Mouse (Mus musculus): ENCODE results near the gene Prickle3.

Gene Prickle3

DNA sequence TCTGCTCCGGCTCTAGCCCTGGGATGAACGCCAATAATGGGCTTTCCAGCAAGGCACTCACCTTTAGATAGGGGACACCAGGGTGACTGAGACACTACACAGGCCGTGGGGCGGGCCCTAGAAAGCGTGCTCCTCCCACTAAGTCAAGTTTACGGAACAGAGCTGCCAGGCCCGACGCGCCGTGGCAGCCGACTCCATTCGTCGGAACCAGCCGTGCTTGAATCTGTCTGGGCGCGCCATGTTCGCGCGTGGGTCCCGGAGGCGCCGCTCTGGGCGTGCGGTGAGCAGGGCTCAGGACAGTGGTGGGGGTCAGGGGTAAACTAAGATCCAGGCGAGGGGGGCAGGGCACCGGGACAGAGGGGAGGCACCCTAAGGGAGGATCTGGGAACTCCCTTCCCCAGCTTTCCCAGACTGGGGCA lies at the start of gene Prickle3:
Gene Prickle3 (plus strand): TSS at position 40 of the 419 bp plus-strand sequence.
- DNase-seq, result peak; percentile 33

- DNase-seq, result peak; percentile 5
These were observed 47.0 kb upstream of the Prickle3 start for GRCm38 (mm10) chrX:7610035-7610434.

GRCm38 (mm10) chrX:7610536-7611258 lies 46.4 kb upstream of the Prickle3 start:
- peak; percentile 46 for DNase-seq

DNA sequence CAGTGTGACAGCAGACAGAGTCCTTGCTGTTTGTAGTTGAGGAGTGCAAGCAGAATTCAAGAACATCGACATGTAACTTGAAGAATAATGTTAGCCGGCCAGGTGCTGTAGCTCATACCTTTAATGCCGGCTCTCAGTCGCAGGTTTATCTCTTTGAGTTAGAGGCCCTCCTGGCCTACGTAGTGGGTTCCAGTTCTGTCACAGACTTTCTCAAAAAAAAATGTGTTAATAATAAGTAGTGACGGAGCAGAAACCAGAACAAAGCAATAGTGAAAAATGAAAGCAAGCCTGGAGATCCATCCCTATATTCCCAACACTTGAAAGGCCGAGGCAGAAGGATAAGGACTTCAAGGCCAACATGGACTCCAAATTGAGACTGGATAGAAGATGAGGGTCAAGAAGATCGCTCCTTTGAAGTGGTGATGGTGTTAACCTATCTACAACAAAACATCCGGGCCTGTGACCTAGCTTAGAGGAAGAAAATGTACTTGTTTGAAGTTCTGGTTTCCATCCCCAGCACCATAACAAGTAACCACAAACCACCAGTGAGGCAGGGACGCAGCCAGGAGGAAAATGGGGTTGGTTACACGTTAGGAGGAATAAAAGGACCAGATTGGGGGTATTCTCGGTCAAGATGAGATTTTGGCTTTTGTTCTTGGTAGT lies 39.0 kb upstream of the Prickle3 start:
- DNase-seq, result no peak

DNA sequence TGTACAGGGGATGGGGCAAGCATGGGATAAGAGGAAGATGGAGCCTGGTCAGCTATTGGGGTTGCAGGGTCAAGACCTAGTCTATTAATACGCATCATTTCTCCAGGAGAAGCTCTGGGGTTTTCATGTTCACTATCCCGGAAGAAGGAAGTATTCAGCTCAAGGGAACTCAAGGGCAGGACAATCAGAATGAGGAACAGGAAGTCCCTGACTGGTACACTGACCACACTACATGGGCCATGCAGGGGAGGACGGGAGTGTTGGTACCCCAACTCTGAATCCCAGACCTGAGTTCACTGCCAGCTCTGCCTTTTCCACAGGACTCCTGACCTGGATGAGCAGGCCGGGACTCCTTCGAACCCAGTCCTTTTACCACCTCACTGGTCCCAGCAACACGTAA lies 24.5 kb upstream of the Prickle3 start:
- DNase-seq, result no peak

- DNase-seq, result no peak
These were observed 22.0 kb upstream of the Prickle3 start for GRCm38 (mm10) chrX:7635101-7635500.

GRCm38 (mm10) chrX:7638401-7639091 lies 18.5 kb upstream of the Prickle3 start, which contains the start of gene Syp:
Syp (plus strand) TSS chrX:7638471.
- DNase-seq, result peak; percentile 87

- DNase-seq, result peak; percentile 25
These were observed 17.3 kb upstream of the Prickle3 start for GRCm38 (mm10) chrX:7639536-7640325.

DNA sequence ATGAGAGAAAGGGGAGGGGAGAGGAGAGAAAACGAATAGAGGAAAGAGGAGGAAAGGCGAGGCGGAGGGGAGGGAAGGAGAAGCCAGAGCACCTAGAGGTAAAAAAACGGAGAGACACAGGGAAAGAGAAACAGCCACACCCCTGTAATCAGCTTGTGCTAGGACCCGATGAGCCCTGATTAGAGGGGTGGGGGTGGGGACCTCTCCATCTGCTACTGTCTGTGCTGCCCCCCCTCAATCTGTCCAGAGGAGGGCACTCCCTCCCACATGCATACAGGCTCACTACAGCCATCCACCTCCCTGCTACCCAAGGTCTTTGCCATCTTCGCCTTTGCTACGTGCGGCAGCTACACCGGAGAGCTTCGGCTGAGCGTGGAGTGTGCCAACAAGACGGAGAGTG lies 16.3 kb upstream of the Prickle3 start:
- DNase-seq, result peak; percentile 75

DNA sequence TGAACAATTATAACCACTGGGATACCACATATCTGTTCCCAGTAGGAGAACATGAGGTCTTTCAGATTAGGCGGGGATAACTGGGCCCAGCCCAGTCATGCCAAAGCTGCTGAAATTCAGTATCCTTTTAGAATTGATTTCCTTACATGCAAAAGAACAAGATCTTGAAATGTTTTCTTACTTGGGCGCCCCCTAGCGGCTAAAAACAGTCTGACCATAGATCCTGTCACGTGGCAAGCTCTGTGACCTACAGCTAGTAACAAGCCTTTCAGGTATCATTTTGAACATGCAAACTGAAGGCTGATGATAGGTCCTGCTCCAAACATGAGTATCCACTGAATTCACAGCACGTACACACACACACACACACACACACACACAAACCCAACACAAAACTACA lies 11.7 kb upstream of the Prickle3 start:
- DNase-seq, result peak; percentile 82

DNA sequence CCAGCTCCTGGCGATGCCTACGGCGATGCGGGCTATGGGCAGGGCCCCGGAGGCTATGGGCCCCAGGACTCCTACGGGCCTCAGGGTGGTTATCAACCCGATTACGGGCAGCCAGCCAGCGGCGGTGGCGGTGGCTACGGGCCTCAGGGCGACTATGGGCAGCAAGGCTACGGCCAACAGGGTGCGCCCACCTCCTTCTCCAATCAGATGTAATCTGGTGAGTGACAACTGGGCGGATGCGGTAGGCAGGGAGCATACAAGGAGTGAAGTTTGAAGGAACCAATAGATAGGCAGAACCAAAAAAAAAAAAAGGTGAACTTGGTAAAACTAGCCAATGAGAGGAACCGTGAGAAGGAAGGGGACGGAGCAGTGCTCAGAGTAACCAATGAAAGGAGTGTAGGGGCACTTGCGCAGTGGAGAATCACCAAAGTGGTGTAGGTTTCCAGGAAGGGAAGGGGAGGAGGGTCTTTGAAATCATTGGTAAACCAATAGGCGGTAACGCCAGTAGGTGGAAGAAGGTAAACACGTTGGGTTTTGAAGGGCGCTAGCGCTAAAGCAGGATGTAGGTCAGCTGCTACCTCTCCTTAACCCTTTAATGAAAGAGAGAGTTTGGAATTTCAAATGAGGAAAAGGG lies 8.3 kb upstream of the Prickle3 start:
- peak; percentile 95 for DNase-seq

DNA sequence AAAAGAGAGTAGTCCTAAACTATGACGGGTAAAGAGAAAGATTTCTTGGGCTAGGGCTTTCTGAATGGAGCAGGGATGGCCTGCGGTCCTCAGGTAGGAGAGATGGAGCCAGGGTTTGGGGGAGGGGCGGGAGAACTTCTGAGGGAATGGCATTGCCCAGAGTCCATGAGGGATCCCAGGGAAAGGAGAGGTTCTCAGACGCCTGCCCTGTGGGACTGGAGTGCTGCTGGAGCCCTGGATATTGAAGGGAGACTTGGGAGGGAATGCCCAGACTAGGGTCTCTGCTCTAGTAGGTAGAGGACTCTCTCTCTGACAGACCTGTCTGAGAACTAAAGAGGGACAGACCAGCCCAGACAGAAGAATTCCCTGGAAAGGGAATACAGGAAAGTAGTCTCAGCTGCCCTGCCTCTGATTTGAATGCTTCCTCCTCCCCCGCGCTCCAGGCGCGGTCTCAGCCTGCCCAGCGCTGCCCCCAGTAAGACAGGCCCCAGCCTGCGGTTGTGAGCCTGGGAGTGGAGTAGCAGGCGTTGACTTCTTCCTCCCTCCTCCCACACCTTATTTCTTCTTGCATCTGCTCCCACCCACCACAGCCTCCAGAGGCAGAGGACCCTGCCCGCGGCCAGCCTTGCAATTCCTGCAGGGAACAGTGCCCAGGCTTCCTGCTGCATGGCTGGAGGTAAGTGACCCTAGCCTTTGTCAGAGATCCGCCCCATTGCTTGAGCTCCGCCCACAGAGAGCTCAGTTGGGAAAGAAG lies 1.1 kb downstream of the Prickle3 start:
- DNase-seq, result peak; percentile 53

GRCm38 (mm10) chrX:7658785-7659589 lies 1.9 kb downstream of the Prickle3 start:
- DNase-seq, result no peak

- DNase-seq, result no peak
These were observed 4.0 kb downstream of the Prickle3 start for GRCm38 (mm10) chrX:7661086-7661485.

DNA sequence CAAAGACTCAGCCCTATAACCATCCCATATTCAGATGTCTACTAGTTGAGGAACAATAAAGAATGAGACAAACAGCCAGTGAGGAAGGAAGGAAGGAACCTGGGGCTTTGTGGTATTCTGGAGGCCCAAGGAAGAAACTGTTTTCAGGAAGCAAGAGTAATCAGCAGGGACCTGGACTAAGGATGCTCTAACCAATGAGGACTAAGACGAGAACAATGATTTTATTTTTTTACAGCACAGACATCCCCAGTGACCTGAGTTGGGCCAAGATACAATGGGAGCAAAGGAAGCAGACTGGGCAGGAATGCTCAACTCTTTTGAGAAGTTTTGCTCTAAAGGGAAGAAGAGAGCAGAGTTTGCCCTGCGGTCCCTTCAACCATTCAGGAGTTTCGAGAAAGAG lies 5.9 kb downstream of the Prickle3 start:
- DNase-seq, result no peak

DNA sequence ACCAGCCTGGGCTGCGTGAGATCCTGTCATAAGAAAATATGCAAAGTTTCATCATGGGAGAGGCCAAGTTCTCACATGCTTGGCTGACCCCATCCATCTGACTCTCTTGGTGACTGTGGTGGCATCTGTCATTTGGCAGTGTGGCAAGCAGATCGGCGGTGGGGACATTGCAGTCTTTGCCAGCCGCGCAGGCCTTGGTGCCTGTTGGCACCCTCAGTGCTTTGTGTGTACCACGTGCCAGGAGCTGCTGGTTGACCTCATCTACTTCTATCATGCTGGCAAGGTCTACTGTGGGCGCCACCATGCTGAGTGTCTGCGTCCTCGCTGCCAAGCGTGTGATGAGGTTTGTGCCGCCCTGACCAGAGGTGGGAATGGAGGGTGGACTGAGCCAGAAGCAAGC lies 7.7 kb downstream of the Prickle3 start:
- DNase-seq, result no peak

DNA sequence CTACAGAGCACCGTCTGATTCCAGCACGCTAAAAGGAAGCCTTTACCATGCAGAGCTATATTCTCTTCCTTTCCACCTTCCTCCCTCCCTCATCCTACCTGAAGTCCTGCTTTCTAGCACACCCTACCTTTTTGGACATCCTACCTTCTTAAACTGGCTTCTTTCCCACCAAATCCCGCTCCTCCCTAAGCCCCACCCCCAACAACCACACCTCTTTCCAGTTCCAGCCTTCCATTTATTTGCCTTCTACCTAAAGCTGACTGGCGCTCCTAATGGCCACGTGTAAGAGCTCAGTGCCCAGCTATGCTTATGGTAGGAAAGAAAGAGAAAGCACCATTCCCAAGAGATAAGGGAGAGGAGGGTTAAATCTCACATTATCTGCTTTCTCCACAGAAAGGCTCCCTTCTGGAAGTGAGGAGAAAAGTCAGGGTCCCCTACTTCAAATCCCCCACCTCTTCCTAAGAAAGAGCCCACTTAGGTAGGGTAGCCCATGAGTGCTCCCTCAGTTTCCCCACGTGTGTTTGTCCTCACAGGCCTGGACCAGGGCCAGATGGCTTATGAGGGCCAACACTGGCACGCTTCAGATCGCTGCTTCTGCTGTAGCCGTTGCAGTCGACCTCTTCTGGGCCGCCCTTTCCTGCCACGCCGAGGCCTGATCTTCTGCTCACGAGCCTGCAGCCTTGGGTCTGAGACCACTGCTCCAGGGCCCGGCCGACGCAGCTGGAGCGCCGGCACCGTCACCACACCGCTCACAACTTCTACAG lies 8.9 kb downstream of the Prickle3 start:
- no peak for DNase-seq

DNA sequence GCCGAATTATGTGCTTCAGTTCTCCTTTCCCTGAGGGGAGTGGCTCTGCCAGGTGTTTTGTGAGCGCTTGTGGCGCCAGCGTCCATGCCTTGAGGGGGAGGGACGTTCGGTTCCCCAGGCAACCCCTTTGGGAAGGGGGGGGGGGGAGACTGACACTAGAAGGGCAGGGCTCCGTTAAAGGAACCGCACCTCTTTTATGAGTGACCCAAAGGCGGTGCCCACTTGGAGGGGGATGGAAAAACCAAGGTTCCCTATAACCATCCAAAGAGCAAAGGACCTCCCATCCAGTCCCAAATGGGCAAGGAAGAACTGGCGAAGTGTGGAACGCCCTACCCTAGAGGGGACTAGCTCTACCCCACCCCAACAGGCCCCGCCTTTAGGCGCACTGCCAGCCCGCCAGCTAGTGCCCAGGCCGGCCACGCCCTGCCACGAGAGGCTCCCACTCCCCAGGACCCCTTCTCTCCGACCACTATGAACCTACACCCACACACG lies 13.4 kb downstream of the Prickle3 start:
- peak; percentile 72 for DNase-seq

GRCm38 (mm10) chrX:7670921-7671623 lies 14.0 kb downstream of the Prickle3 start, which contains the start of gene Plp2:
Plp2 (minus strand) TSS chrX:7671390.
- DNase-seq, result no peak
